Mouse (Mus musculus) CH12.LX (cell line): ENCODE measurements around the gene Mink1.

Experiments used
- HCFC1 ChIP-seq: IDR thresholded peaks from 2 replicates; pipeline ENCODE4 v1.6.1; 2012; ENCODE audit warnings: low read depth, mild to moderate bottlenecking, inconsistent platforms, low read length, improper control_type of control experiment
- MAX ChIP-seq: IDR thresholded peaks from 2 replicates; pipeline ENCODE4 v1.6.1; 2011; ENCODE audit warnings: low read length, improper control_type of control experiment
- NELFE ChIP-seq: IDR thresholded peaks from 2 replicates; pipeline ENCODE4 v1.6.1; 2011; ENCODE audit warnings: low read depth, low read length, improper control_type of control experiment
- POLR2A ChIP-seq: IDR thresholded peaks from 2 replicates; pipeline ENCODE4 v1.6.1; 2011; ENCODE audit warnings: low read depth, mild to moderate bottlenecking, improper control_type of control experiment, low read length
- ZNF384 ChIP-seq: IDR thresholded peaks from 2 replicates; pipeline ENCODE4 v1.6.1; 2012; ENCODE audit warnings: low read depth, low read length, improper control_type of control experiment, inconsistent platforms

GRCm38 (mm10) chr11:70612505-70612904 lies 49.8 kb downstream of the Mink1 start:
- TF ChIP-seq POLR2A = no peak
- TF ChIP-seq ZNF384 = no peak
- no peak for TF ChIP-seq NELFE
- no peak for TF ChIP-seq HCFC1
- TF ChIP-seq MAX = no peak
